Comparison of ENCODE assay signal across 39 mouse cellular contexts in genomic region chr6:72329019-72329418, GRCm38 (mm10). TPM values are rescaled to one million over a fixed set of nuclear protein-coding genes. Genes with fewer than 3 reads are reported as not detected.
"Had no signal": no experiment of that assay in that cellular context is flagged by ENCODE, and none has a peak within 500 bp of the region (broad histone marks: within the 10 kb centered on the region; RNA-seq: fewer than 3 reads in every experiment).

No protein-coding gene starts in this region.

- H3K27ac ChIP-seq: gastrocnemius, adult 2 months; heart, adult 2 months; heart, embryonic 13.5 days; heart, embryonic 15.5 days; hindbrain, embryonic 12.5 days; hindbrain, embryonic 14.5 days; intestine, embryonic 15.5 days; limb, embryonic 13.5 days; limb, embryonic 15.5 days; liver, embryonic 12.5 days had no signal

- H3K4me3 ChIP-seq: gastrocnemius, adult 2 months; heart, adult 2 months; heart, embryonic 13.5 days; heart, embryonic 15.5 days; hindbrain, embryonic 12.5 days; intestine, embryonic 15.5 days; limb, embryonic 13.5 days; limb, embryonic 15.5 days; liver, embryonic 12.5 days had no signal

- ATAC-seq: hindbrain, embryonic 16.5 days; inflammation-experienced regulatory T-cells, adult 6 months; intestine, embryonic 15.5 days; intestine, postnatal 0 days; liver, embryonic 12.5 days had no signal

- H3K9me3 ChIP-seq: heart, embryonic 13.5 days; heart, embryonic 15.5 days; hindbrain, embryonic 12.5 days; intestine, embryonic 15.5 days; limb, embryonic 13.5 days; limb, embryonic 15.5 days; liver, embryonic 12.5 days had no signal

- H3K27me3 ChIP-seq: heart, embryonic 13.5 days; heart, embryonic 15.5 days; hindbrain, embryonic 12.5 days; intestine, embryonic 15.5 days; limb, embryonic 13.5 days; limb, embryonic 15.5 days; liver, embryonic 12.5 days had no signal

- DNase-seq: gastrocnemius, adult 2 months; gastrocnemius, postnatal 10 days; gastrocnemius, postnatal 25 days; heart, adult 11 months; heart, adult 2 months; heart, postnatal 14 days; heart, postnatal 36 days; kidney, adult 18-20 months; kidney, adult 8-10 months; kidney, postnatal 10 days; kidney, postnatal 25 days; kidney, postnatal 4 days; layer of hippocampus, adult 9-11 months; layer of hippocampus, postnatal 36 days; left cerebral cortex, postnatal 4 days had no signal

- H3K9ac ChIP-seq: heart, embryonic 13.5 days; heart, embryonic 15.5 days; hindbrain, embryonic 12.5 days; hindbrain, embryonic 14.5 days; intestine, embryonic 15.5 days; limb, embryonic 13.5 days; limb, embryonic 15.5 days; liver, embryonic 12.5 days had no signal

- H3K4me2 ChIP-seq: heart, embryonic 11.5 days; heart, embryonic 13.5 days; heart, embryonic 15.5 days; hindbrain, embryonic 12.5 days; hindbrain, embryonic 14.5 days; intestine, embryonic 15.5 days; limb, embryonic 13.5 days; limb, embryonic 15.5 days; liver, embryonic 12.5 days had no signal

- H3K4me1 ChIP-seq: hindbrain, embryonic 12.5 days; intestine, embryonic 15.5 days; limb, embryonic 13.5 days; limb, embryonic 15.5 days had no signal

RNA-seq across cellular contexts. Expression of gene Sftpb, which starts 24.6 kb away (rescaled TPM):
- total RNA-seq: gastrocnemius, adult 2 months; gastrocnemius, postnatal 10 days; gastrocnemius, postnatal 25 days; heart, adult 2 months; heart, postnatal 36 days; hematopoietic stem cell, adult 5-6 weeks; layer of hippocampus, adult 18-20 months; layer of hippocampus, adult 8-10 months; layer of hippocampus, postnatal 14 days; layer of hippocampus, postnatal 36 days; left cerebral cortex, adult 18-20 months; left cerebral cortex, adult 8-10 months; left cerebral cortex, postnatal 10 days; left cerebral cortex, postnatal 25 days; liver, adult 2 months had no signal
- polyA plus RNA-seq: frontal cortex, adult 2 months; hindbrain, embryonic 12.5 days; inflammation-experienced regulatory T-cells, adult 6 months; intestine, embryonic 15.5 days; kidney, embryonic 14.5 days; limb, embryonic 11.5 days; limb, embryonic 13.5 days; limb, embryonic 15.5 days; liver, adult 2 months; liver, embryonic 12.5 days had no signal
